Mouse (Mus musculus) embryonic facial prominence, embryonic 12.5 days (tissue): ENCODE measurements around the gene Apba1. TPM values are rescaled to one million over a fixed set of nuclear protein-coding genes. Genes with fewer than 3 reads are reported as not detected.

ENCODE experiments used
- ATAC-seq: fragments of 200-750 bp; cut with Nextera tagmentation; 2 replicates; pipeline ENCODE4 v1.8.0; 2017; ENCODE audit not compliant: insufficient number of reproducible peaks, insufficient read depth, low FRiP score, low TSS enrichment
- H3K27ac ChIP-seq: fragments of 300-500 bp; sonication (generic); 2 replicates; pipeline ENCODE4 v1.5.1; 2016; ENCODE audit warnings: mild to moderate bottlenecking
- H3K27me3 ChIP-seq: fragments of 300-500 bp; sonication (generic); 2 replicates; pipeline ENCODE4 v1.6.1; 2016; ENCODE audit warnings: mild to moderate bottlenecking, moderate library complexity
- H3K36me3 ChIP-seq: fragments of 300-500 bp; sonication (generic); 2 replicates; pipeline ENCODE4 v1.6.1; 2016; ENCODE audit warnings: mild to moderate bottlenecking
- H3K4me1 ChIP-seq: fragments of 300-500 bp; sonication (generic); 2 replicates; pipeline ENCODE4 v1.6.1; 2016
- H3K4me2 ChIP-seq: fragments of 300-500 bp; sonication (generic); replicated peaks from 2 replicates; pipeline ENCODE4 v1.6.1; 2016; ENCODE audit warnings: mild to moderate bottlenecking, moderate library complexity
- H3K4me3 ChIP-seq: fragments of 300-500 bp; sonication (generic); 2 replicates; pipeline ENCODE4 v1.5.1; 2016; ENCODE audit warnings: mild to moderate bottlenecking
- H3K9ac ChIP-seq: fragments of 300-500 bp; sonication (generic); 2 replicates; pipeline ENCODE4 v1.6.1; 2016; ENCODE audit warnings: mild to moderate bottlenecking, moderate library complexity
- H3K9me3 ChIP-seq: fragments of 300-500 bp; sonication (generic); 2 replicates; pipeline ENCODE4 v1.6.1; 2016; ENCODE audit warnings: mild to moderate bottlenecking, moderate library complexity
- WGBS: fragments of 180-500 bp; shearing (Covaris S2); methylation state at CpG from one replicate; pipeline ENCODE4 v1.1.7; 2016; 5-methylcytosine and 5-hydroxymethylcytosine counted together
- polyA plus RNA-seq: library from polyadenylated mRNA; unstranded; fragments of >200 nt; fragmentation: Nextera tagmentation; extraction: Ambion mirVana; gene quantifications from 2 replicates; pipeline ENCODE4 v1.2.1, GENCODE M21; 2016

Gene Apba1
- polyA plus RNA-seq, 1 experiment from 2014 or later, result 0.96 TPM

DNA sequence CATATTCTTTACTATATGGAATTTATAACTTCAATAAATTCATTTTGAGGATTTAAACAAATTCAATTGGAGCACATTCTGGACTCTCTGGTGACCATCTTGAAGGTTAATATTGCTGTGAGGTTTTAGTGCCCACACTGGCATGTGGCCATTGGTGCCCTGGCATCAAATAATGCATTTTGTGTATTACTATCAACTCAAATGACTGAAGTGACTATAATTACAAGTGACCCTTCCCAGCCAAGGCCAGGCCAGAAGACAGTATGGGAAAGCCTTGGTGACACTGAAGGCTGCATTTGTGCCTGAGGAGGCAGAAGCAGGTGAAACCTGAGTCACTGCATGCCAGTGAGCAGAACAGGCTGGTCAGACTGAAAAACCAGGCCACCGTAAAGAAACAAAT, 50.5 kb downstream of the Apba1 start:
- Histone ChIP-seq H3K9ac (no peak overlapping the region), H3K4me2 (no peak overlapping the region), H3K4me3 (no peak overlapping the region), H3K36me3 (no peaks in the 10 kb centered on the region), H3K9me3 (no peaks in the 10 kb centered on the region), H3K27ac (no peak overlapping the region), H3K27me3 (no peaks in the 10 kb centered on the region), H3K4me1 (no peaks in the 10 kb centered on the region)
- ATAC-seq, result no peak
- 73% methylated on average over 1 of the region's 1 CpGs for WGBS

DNA sequence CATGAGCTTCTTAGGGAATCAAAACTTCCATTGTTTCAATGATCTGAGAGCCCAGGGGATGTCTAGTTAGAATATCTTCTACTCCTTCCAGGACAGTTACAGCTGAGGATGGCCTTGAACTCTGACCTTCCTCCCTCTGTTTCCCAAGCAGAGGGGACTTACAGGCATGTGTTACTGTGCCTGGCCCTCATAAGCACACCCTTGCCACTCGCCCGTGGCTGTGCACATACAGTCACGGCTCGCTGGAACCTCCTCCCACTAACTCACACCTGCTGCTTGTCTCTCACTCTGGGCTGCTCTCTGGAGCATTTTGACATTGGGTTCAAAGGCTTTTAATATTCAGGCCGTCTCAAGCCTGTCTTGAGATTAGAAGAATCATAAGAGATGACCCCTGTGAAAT, 51.8 kb downstream of the Apba1 start:
- WGBS, result 78% methylated on average over 5 of the region's 5 CpGs
- no peak for ATAC-seq
- H3K27ac ChIP-seq, result no peak overlapping the region

DNA sequence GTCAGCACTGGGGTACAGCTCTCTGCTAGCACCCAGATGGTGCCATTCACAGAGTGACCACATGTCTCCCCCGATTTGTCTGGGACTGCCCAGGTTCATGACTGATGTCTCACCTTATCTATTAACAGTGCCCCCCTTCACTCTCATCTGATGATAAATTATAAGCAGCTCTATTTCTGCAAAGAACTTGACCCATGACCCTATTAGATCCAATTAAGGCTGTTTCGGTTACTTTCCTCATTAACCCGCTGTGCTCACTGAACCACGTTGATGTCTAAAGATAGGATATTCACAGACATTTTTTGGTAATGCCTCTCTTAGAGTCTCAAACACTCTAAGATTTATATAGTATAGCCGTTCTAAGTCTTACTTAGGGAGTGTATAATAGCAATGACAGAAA, 52.3 kb downstream of the Apba1 start:
- Histone ChIP-seq H3K4me1 (no peaks in the 10 kb centered on the region), H3K4me3 (no peak overlapping the region), H3K4me2 (no peak overlapping the region), H3K36me3 (no peaks in the 10 kb centered on the region), H3K9ac (no peak overlapping the region), H3K27ac (no peak overlapping the region), H3K27me3 (no peaks in the 10 kb centered on the region), H3K9me3 (no peaks in the 10 kb centered on the region)
- no peak for ATAC-seq
- 73% methylated on average over 5 of the region's 5 CpGs for WGBS

More for the DNA sequence above, 51.8 kb downstream of the Apba1 start:
- no peak overlapping the region for H3K9ac ChIP-seq
- no peaks in the 10 kb centered on the region for H3K36me3 ChIP-seq
- no peak overlapping the region for H3K4me3 ChIP-seq
- no peaks in the 10 kb centered on the region for H3K4me1 ChIP-seq
- no peaks in the 10 kb centered on the region for H3K9me3 ChIP-seq
- no peak overlapping the region for H3K4me2 ChIP-seq
- H3K27me3 ChIP-seq, result no peaks in the 10 kb centered on the region

DNA sequence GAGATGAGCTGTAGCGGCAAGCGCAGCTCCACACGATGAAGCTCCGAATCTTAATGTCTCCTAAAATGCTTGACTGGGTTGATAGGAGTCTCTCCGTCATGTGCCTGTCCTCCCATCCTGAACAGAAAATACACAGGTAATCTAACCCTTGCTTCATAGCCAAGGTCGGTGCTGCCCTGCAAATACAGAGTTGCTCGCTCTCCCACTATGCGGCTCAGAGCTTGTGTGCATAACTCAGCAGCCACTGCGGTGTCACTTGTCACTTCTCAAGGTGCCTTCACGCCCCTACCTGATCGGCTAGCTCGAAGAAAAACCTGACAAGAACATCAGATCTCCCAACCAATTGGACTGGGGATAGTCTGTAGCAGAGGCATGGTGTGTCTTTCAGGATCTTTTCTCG, 58.1 kb downstream of the Apba1 start:
- no peaks in the 10 kb centered on the region for H3K4me1 ChIP-seq
- no peaks in the 10 kb centered on the region for H3K9me3 ChIP-seq
- H3K36me3 ChIP-seq, result no peaks in the 10 kb centered on the region
- no peak overlapping the region for H3K4me2 ChIP-seq
- no peak overlapping the region for H3K27ac ChIP-seq
- 87% methylated on average over 13 of the region's 13 CpGs for WGBS
- no peak for ATAC-seq
- H3K27me3 ChIP-seq, result no peaks in the 10 kb centered on the region
- no peak overlapping the region for H3K4me3 ChIP-seq
- no peak overlapping the region for H3K9ac ChIP-seq

DNA sequence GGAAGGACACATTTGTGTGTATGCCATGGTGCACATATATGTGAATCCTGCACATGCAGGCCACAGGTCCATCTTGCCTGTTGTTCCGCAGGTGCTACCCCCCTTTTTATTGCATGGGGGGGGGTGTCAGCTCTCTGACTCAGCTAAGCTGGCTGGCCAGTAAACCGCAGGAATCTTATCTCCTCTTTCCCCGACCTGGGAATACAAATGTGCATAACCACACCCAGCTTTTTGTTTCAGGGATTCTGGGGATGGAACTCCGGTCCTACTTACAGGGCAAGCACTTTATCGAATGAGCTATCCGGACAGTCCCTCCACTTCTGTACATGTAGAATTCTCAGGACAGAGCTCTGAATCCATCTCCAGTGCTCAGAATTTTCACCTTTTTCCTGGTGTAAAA, 58.5 kb downstream of the Apba1 start:
- Histone ChIP-seq H3K27me3 (no peaks in the 10 kb centered on the region), H3K36me3 (no peaks in the 10 kb centered on the region), H3K4me1 (no peaks in the 10 kb centered on the region), H3K4me2 (no peak overlapping the region), H3K9me3 (no peaks in the 10 kb centered on the region), H3K4me3 (no peak overlapping the region), H3K9ac (no peak overlapping the region), H3K27ac (no peak overlapping the region)
- WGBS, result 75% methylated on average over 6 of the region's 6 CpGs
- no peak for ATAC-seq

DNA sequence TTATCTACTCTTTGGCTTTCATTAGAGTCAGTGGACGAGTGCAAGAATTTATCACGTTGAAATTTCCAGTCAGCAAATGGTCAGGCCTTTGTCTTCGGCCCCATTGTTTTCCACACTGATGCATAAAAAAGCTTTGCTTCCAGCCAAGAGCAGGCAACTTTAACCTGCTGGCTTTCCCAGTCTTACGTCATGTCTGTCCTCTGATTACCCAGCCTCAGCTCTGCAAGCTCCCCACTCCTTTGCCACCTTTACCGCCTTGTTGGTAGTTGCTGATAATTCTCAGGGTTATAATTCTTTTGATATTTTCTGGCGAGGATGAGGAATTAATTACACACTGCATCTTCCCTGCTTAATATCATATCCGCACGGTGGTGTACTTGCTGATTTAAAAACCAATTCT, 61.2 kb downstream of the Apba1 start:
- WGBS, result 73% methylated on average over 8 of the region's 8 CpGs
- H3K36me3 ChIP-seq, result no peaks in the 10 kb centered on the region
- ATAC-seq, result no peak

DNA sequence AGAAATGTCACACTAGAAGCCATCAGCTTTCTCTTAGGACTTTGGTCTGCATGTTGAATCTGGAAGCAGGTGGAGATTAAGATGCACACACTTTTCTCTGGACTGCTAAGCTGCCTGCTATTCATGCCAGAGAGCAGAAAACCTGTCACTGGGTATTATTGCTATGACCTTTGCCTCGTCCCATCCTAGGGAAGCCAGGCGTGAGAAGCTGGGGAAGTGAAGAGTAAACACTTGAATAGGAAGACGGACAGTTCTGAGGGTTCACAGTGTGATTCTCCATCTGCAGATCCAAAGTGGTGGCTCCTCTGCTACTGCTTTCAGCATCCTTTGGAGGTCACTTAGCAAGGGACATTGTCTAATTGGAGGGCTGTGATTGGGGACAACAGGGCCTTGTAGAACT, 63.8 kb downstream of the Apba1 start:
- ATAC-seq, result no peak
- H3K36me3 ChIP-seq, result no peaks in the 10 kb centered on the region

More for the DNA sequence above, 61.2 kb downstream of the Apba1 start:
- Histone ChIP-seq H3K4me3 (no peak overlapping the region), H3K9me3 (no peaks in the 10 kb centered on the region), H3K27ac (no peak overlapping the region), H3K9ac (no peak overlapping the region), H3K27me3 (no peaks in the 10 kb centered on the region), H3K4me2 (no peak overlapping the region), H3K4me1 (no peaks in the 10 kb centered on the region)

DNA sequence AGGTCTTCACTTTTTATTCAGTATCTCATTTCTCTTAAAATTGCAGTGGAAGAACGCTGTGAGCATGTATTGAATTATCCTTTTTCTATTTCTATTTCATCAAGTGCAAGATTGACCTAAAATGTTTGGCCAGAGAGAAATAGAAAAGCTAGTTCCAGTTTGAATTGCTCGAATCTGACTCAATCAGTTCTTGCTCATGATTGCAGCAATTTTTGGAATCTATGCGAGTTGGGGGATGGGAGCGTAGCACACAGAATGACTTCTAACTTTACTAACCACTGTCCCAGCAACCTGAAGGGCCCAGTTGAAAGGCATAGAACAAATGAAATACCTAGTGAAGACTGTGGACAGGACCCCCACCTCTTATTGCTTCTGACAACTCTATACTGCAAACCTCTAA, 64.8 kb downstream of the Apba1 start:
- Histone ChIP-seq H3K4me3 (no peak overlapping the region), H3K27me3 (no peaks in the 10 kb centered on the region), H3K9me3 (no peaks in the 10 kb centered on the region), H3K9ac (no peak overlapping the region), H3K4me2 (no peak overlapping the region), H3K4me1 (no peaks in the 10 kb centered on the region), H3K36me3 (no peaks in the 10 kb centered on the region), H3K27ac (no peak overlapping the region)
- 88% methylated on average over 4 of the region's 4 CpGs for WGBS
- no peak for ATAC-seq

More for the DNA sequence above, 63.8 kb downstream of the Apba1 start:
- no peaks in the 10 kb centered on the region for H3K9me3 ChIP-seq
- H3K4me2 ChIP-seq, result no peak overlapping the region
- H3K4me1 ChIP-seq, result no peaks in the 10 kb centered on the region
- no peak overlapping the region for H3K27ac ChIP-seq
- H3K27me3 ChIP-seq, result no peaks in the 10 kb centered on the region
- H3K9ac ChIP-seq, result no peak overlapping the region
- WGBS, result 69% methylated on average over 3 of the region's 3 CpGs
- H3K4me3 ChIP-seq, result no peak overlapping the region

DNA sequence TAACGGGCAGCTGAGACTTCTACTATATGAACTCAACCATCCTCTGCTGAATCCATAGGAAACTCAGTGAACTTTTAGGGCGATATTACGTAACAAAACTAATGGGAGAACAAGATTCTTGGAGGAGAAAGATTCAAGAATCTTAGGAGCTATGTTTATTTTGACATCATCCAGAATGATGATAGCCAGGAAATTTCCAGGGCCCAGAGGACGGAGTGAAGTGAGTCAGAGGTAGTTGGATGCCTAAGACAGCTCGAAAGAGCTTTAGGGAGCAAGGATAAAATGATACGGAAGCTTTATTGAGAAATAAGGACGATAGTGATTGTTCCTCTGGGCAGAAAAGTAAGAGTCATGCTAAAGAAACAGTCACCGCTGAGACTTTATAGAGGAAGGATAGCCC, 67.6 kb downstream of the Apba1 start:
- Histone ChIP-seq H3K4me2 (no peak overlapping the region), H3K4me1 (no peaks in the 10 kb centered on the region), H3K36me3 (no peaks in the 10 kb centered on the region), H3K9ac (no peak overlapping the region), H3K4me3 (no peak overlapping the region), H3K27ac (no peak overlapping the region), H3K27me3 (no peaks in the 10 kb centered on the region), H3K9me3 (no peaks in the 10 kb centered on the region)
- no peak for ATAC-seq
- 83% methylated on average over 8 of the region's 8 CpGs for WGBS

DNA sequence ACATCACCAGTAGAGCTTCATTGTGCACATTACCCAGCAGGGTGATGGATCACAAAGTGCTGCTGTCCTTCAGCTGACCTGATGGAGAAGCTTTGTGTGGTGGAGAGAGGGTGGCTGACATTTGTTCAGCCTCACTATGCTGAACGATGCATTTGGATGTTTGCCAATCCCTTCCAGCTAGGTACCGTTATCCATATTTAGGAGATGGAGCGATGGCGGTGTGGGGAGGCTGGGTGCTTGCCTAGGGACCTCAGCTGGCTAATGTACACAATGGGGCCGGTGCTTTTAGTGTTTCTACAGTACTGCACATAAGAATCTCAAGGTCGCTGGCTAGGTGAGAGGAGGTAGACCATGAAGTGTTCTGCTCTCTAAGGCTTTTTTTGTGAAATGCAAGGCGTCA, 72.1 kb downstream of the Apba1 start:
- no peaks in the 10 kb centered on the region for H3K36me3 ChIP-seq
- no peaks in the 10 kb centered on the region for H3K27me3 ChIP-seq
- no peaks in the 10 kb centered on the region for H3K9me3 ChIP-seq
- H3K4me2 ChIP-seq, result no peak overlapping the region
- no peaks in the 10 kb centered on the region for H3K4me1 ChIP-seq
- 82% methylated on average over 7 of the region's 7 CpGs for WGBS
- no peak overlapping the region for H3K4me3 ChIP-seq
- ATAC-seq, result no peak
- H3K9ac ChIP-seq, result no peak overlapping the region
- H3K27ac ChIP-seq, result no peak overlapping the region

DNA sequence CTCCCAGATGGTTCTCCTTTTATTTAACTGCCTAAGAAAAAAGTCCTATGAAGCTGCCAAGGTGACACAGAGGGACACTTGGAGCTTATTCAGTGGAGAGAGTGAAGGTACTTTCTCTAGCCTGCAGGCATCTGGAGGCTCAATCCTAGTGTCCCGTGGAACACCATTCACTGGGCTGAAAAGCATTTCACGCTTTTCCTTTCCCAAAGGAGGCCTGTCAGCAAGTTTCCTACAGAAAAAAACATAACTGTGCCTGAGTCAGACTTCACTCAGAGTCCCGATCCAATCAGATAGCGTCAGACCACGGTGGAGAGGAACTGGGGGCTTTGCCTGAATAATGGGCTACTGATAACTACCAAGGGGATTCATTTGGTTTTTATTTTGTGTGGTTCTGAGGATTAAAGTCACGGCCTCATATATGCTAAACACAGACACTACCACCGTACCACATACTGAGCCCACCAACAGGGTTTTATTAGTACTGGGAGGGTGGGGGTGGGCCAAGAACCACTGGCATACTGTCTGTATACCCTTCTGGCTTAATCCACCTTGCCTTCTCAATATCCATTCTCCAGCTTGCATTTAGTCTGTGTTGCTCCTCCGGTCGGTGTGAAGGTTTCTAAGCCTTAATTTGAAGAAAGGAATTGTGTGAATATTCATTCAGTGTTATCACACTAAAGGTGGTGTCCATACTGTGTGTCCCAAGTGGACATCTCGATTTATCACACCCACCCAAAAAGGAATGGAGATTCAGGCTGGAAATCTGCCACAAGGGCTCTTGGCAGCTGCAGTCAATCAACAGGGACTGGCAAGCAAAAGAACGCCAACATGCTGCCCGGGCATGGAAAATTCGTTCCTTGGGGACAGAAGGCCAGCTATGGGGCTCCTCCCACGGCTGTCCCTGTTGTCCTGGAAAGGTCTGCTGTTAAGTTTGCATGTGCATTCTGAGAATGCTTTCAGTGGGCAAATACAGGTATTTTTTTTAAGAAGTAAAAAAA, 75.3 kb downstream of the Apba1 start:
- no peaks in the 10 kb centered on the region for H3K4me1 ChIP-seq
- no peak overlapping the region for H3K4me2 ChIP-seq
- no peaks in the 10 kb centered on the region for H3K36me3 ChIP-seq
- no peak overlapping the region for H3K4me3 ChIP-seq
- H3K9ac ChIP-seq, result no peak overlapping the region
- no peak; the same call in 1 of the 2 replicates for ATAC-seq
- WGBS, result 52% methylated on average over 14 of the region's 14 CpGs
- H3K9me3 ChIP-seq, result no peaks in the 10 kb centered on the region
- no peaks in the 10 kb centered on the region for H3K27me3 ChIP-seq
- no peak overlapping the region for H3K27ac ChIP-seq

DNA sequence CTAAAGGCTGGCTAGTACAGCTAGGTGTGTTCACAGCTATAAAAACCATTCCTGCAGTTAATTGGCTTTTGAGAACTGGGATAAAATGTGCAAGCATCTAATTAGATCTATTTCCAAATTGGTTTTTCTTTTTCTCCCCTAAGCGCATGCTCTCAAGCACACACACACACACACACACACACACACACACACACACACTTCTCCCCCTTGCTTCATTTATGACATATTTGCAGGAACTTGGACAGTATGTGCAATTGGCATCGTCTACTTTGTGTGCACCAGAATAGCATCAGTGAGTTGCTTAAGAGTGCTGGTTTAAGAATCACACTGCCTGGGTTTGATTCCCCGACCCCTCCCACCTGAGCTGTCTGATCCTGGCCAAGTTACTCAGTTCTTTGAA, 76.0 kb downstream of the Apba1 start:
- H3K4me3 ChIP-seq, result no peak overlapping the region
- H3K36me3 ChIP-seq, result no peaks in the 10 kb centered on the region
- ATAC-seq, result no peak
- WGBS, result 83% methylated on average over 3 of the region's 3 CpGs
- no peaks in the 10 kb centered on the region for H3K4me1 ChIP-seq
- no peak overlapping the region for H3K9ac ChIP-seq
- H3K27ac ChIP-seq, result no peak overlapping the region
- H3K27me3 ChIP-seq, result no peaks in the 10 kb centered on the region
- no peaks in the 10 kb centered on the region for H3K9me3 ChIP-seq
- H3K4me2 ChIP-seq, result no peak overlapping the region
